Mouse (Mus musculus): Measurements from ENCODE around the gene Syt9. TPM values are rescaled to one million over a fixed set of nuclear protein-coding genes. Genes with fewer than 3 reads are reported as not detected.

Gene Syt9
- polyA plus RNA-seq, 1 experiment from 2014 or later, result 1.0 TPM

- Histone ChIP-seq H3K27me3 (ENCODE audit: control insufficient read depth, insufficient read depth, low read length) (no peaks in the 10 kb centered on the region), H3K4me2 (no peak overlapping the region), H3K4me1 (ENCODE audit: control insufficient read depth, insufficient read depth, low read length) (no peaks in the 10 kb centered on the region), H3K9ac (ENCODE audit: low read depth, low read length) (no peak overlapping the region), H3K36me3 (ENCODE audit: control insufficient read depth, insufficient read depth, low read length) (no peaks in the 10 kb centered on the region), H3K9me3 (replicated peaks; ENCODE audit: control insufficient read depth, low read length) (no peaks in the 10 kb centered on the region), H3K4me3 (ENCODE audit: low read depth, low read length) (no peak overlapping the region), H3K27ac (ENCODE audit: low read depth, low read length) (no peak overlapping the region)
- WGBS (ENCODE audit: insufficient replicate concordance), result 77% methylated on average over 3 of the region's 3 CpGs
- no peak for ATAC-seq (replicated peaks; ENCODE audit: insufficient number of reproducible peaks, low FRiP score, low TSS enrichment)
Observed at GRCm38 (mm10) chr7:107437381-107437780, 66.9 kb downstream of the Syt9 start.

GRCm38 (mm10) chr7:107444579-107444978, 74.1 kb downstream of the Syt9 start:
- no peak for ATAC-seq (replicated peaks; ENCODE audit: insufficient number of reproducible peaks, low FRiP score, low TSS enrichment)

GRCm38 (mm10) chr7:107454660-107455059, 84.1 kb downstream of the Syt9 start:
- H3K4me2 ChIP-seq, result no peak overlapping the region
- no peak overlapping the region for H3K27ac ChIP-seq (ENCODE audit: low read depth, low read length)
- no peak overlapping the region for H3K9ac ChIP-seq (ENCODE audit: low read depth, low read length)
- no peak overlapping the region for H3K4me3 ChIP-seq (ENCODE audit: low read depth, low read length)
- 74% methylated on average over 2 of the region's 2 CpGs for WGBS (ENCODE audit: insufficient replicate concordance)
- no peaks in the 10 kb centered on the region for H3K36me3 ChIP-seq (ENCODE audit: control insufficient read depth, insufficient read depth, low read length)
- H3K4me1 ChIP-seq (ENCODE audit: control insufficient read depth, insufficient read depth, low read length), result no peaks in the 10 kb centered on the region
- no peaks in the 10 kb centered on the region for H3K9me3 ChIP-seq (replicated peaks; ENCODE audit: control insufficient read depth, low read length)
- H3K27me3 ChIP-seq (ENCODE audit: control insufficient read depth, insufficient read depth, low read length), result no peaks in the 10 kb centered on the region
- no peak for ATAC-seq (replicated peaks; ENCODE audit: insufficient number of reproducible peaks, low FRiP score, low TSS enrichment)

More at GRCm38 (mm10) chr7:107444579-107444978, 74.1 kb downstream of the Syt9 start:
- H3K4me1 ChIP-seq (ENCODE audit: control insufficient read depth, insufficient read depth, low read length), result no peaks in the 10 kb centered on the region
- no peak overlapping the region for H3K9ac ChIP-seq (ENCODE audit: low read depth, low read length)
- H3K4me3 ChIP-seq (ENCODE audit: low read depth, low read length), result no peak overlapping the region
- H3K27ac ChIP-seq (ENCODE audit: low read depth, low read length), result no peak overlapping the region
- H3K4me2 ChIP-seq, result no peak overlapping the region
- H3K27me3 ChIP-seq (ENCODE audit: control insufficient read depth, insufficient read depth, low read length), result no peaks in the 10 kb centered on the region
- no peaks in the 10 kb centered on the region for H3K9me3 ChIP-seq (replicated peaks; ENCODE audit: control insufficient read depth, low read length)
- H3K36me3 ChIP-seq (ENCODE audit: control insufficient read depth, insufficient read depth, low read length), result no peaks in the 10 kb centered on the region

GRCm38 (mm10) chr7:107455118-107455521, 84.6 kb downstream of the Syt9 start:
- Histone ChIP-seq H3K9me3 (replicated peaks; ENCODE audit: control insufficient read depth, low read length) (no peaks in the 10 kb centered on the region), H3K27me3 (ENCODE audit: control insufficient read depth, insufficient read depth, low read length) (no peaks in the 10 kb centered on the region), H3K4me2 (no peak overlapping the region), H3K36me3 (ENCODE audit: control insufficient read depth, insufficient read depth, low read length) (no peaks in the 10 kb centered on the region), H3K9ac (ENCODE audit: low read depth, low read length) (no peak overlapping the region), H3K27ac (ENCODE audit: low read depth, low read length) (no peak overlapping the region), H3K4me1 (ENCODE audit: control insufficient read depth, insufficient read depth, low read length) (no peaks in the 10 kb centered on the region), H3K4me3 (ENCODE audit: low read depth, low read length) (no peak overlapping the region)
- no peak; the same call in 1 of the 2 replicates for ATAC-seq (replicated peaks; ENCODE audit: insufficient number of reproducible peaks, low FRiP score, low TSS enrichment)
- 61% methylated on average over 5 of the region's 5 CpGs for WGBS (ENCODE audit: insufficient replicate concordance)

- Histone ChIP-seq H3K4me3 (ENCODE audit: low read depth, low read length) (no peak overlapping the region), H3K4me2 (no peak overlapping the region), H3K27me3 (ENCODE audit: control insufficient read depth, insufficient read depth, low read length) (no peaks in the 10 kb centered on the region), H3K4me1 (ENCODE audit: control insufficient read depth, insufficient read depth, low read length) (no peaks in the 10 kb centered on the region), H3K27ac (ENCODE audit: low read depth, low read length) (no peak overlapping the region), H3K9ac (ENCODE audit: low read depth, low read length) (no peak overlapping the region), H3K36me3 (ENCODE audit: control insufficient read depth, insufficient read depth, low read length) (no peaks in the 10 kb centered on the region), H3K9me3 (replicated peaks; ENCODE audit: control insufficient read depth, low read length) (no peaks in the 10 kb centered on the region)
- 77% methylated on average over 4 of the region's 4 CpGs for WGBS (ENCODE audit: insufficient replicate concordance)
- no peak for ATAC-seq (replicated peaks; ENCODE audit: insufficient number of reproducible peaks, low FRiP score, low TSS enrichment)
Observed at GRCm38 (mm10) chr7:107461167-107461566, 90.6 kb downstream of the Syt9 start.

GRCm38 (mm10) chr7:107461699-107462440, 91.3 kb downstream of the Syt9 start:
- no peaks in the 10 kb centered on the region for H3K36me3 ChIP-seq (ENCODE audit: control insufficient read depth, insufficient read depth, low read length)
- no peak overlapping the region for H3K27ac ChIP-seq (ENCODE audit: low read depth, low read length)
- H3K4me2 ChIP-seq, result no peak overlapping the region
- no peak overlapping the region for H3K4me3 ChIP-seq (ENCODE audit: low read depth, low read length)
- no peak overlapping the region for H3K9ac ChIP-seq (ENCODE audit: low read depth, low read length)
- ATAC-seq (replicated peaks; ENCODE audit: insufficient number of reproducible peaks, low FRiP score, low TSS enrichment), result no peak
- 68% methylated on average over 1 of the region's 1 CpGs for WGBS (ENCODE audit: insufficient replicate concordance)
- H3K27me3 ChIP-seq (ENCODE audit: control insufficient read depth, insufficient read depth, low read length), result no peaks in the 10 kb centered on the region
- H3K4me1 ChIP-seq (ENCODE audit: control insufficient read depth, insufficient read depth, low read length), result no peaks in the 10 kb centered on the region
- H3K9me3 ChIP-seq (replicated peaks; ENCODE audit: control insufficient read depth, low read length), result no peaks in the 10 kb centered on the region

GRCm38 (mm10) chr7:107462962-107463361, 92.4 kb downstream of the Syt9 start:
- H3K9ac ChIP-seq (ENCODE audit: low read depth, low read length), result no peak overlapping the region
- no peaks in the 10 kb centered on the region for H3K9me3 ChIP-seq (replicated peaks; ENCODE audit: control insufficient read depth, low read length)
- no peak for ATAC-seq (replicated peaks; ENCODE audit: insufficient number of reproducible peaks, low FRiP score, low TSS enrichment)
- H3K27me3 ChIP-seq (ENCODE audit: control insufficient read depth, insufficient read depth, low read length), result no peaks in the 10 kb centered on the region
- H3K4me3 ChIP-seq (ENCODE audit: low read depth, low read length), result no peak overlapping the region
- no peaks in the 10 kb centered on the region for H3K4me1 ChIP-seq (ENCODE audit: control insufficient read depth, insufficient read depth, low read length)
- H3K27ac ChIP-seq (ENCODE audit: low read depth, low read length), result no peak overlapping the region
- WGBS (ENCODE audit: insufficient replicate concordance), result 37% methylated on average over 3 of the region's 3 CpGs
- no peaks in the 10 kb centered on the region for H3K36me3 ChIP-seq (ENCODE audit: control insufficient read depth, insufficient read depth, low read length)
- no peak overlapping the region for H3K4me2 ChIP-seq

- H3K4me3 ChIP-seq (ENCODE audit: low read depth, low read length), result no peak overlapping the region
- ATAC-seq (replicated peaks; ENCODE audit: insufficient number of reproducible peaks, low FRiP score, low TSS enrichment), result no peak
- H3K36me3 ChIP-seq (ENCODE audit: control insufficient read depth, insufficient read depth, low read length), result no peaks in the 10 kb centered on the region
- no peaks in the 10 kb centered on the region for H3K27me3 ChIP-seq (ENCODE audit: control insufficient read depth, insufficient read depth, low read length)
- H3K4me1 ChIP-seq (ENCODE audit: control insufficient read depth, insufficient read depth, low read length), result no peaks in the 10 kb centered on the region
- no peak overlapping the region for H3K27ac ChIP-seq (ENCODE audit: low read depth, low read length)
- no peak overlapping the region for H3K4me2 ChIP-seq
- H3K9me3 ChIP-seq (replicated peaks; ENCODE audit: control insufficient read depth, low read length), result no peaks in the 10 kb centered on the region
- no peak overlapping the region for H3K9ac ChIP-seq (ENCODE audit: low read depth, low read length)
- 76% methylated on average over 3 of the region's 3 CpGs for WGBS (ENCODE audit: insufficient replicate concordance)
Observed at GRCm38 (mm10) chr7:107465081-107465480, 94.6 kb downstream of the Syt9 start.

Measured in heart, embryonic 11.5 days (tissue).